Mouse (Mus musculus) kidney, adult 2 months (tissue): Measurements from ENCODE around the gene Macrod2.

Experiments used
- CTCF ChIP-seq: fragments of 200-500 bp; conservative IDR thresholded peaks from 2 replicates; pipeline ENCODE4 v1.5.1; 2011; ENCODE audit warnings: low read depth, mild to moderate bottlenecking, control low read depth, low read length, moderate library complexity, mixed read lengths; ENCODE audit not compliant: insufficient read depth, insufficient read length
- POLR2A ChIP-seq: fragments of 200-500 bp; IDR thresholded peaks from one replicate; pipeline ENCODE4 v1.6.1; 2011; ENCODE audit warnings: low read depth, low read length, control low read depth

DNA sequence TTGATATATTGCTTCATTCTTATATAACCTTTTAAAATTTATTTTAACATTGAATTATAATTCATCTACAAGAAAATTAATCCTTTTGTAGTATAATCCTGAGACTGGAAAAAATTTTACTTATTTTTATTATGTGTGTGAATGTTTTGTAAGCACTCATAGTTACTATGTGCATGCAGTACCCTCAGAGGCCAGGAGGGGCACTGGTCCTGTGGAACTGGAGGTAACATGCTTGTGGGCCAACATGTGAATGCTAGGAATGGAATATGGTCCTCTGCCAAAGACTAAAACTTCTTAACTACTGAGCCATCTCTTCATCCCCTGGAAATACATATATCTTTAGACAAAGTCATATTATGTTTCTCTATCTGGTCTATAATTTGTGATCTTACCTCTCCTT, 531.8 kb downstream of the Macrod2 start:
- TF ChIP-seq POLR2A = no peak
- peak; percentile 42 for TF ChIP-seq CTCF
